Mouse (Mus musculus): ENCODE data around the gene Son.

Son gene

DNA sequence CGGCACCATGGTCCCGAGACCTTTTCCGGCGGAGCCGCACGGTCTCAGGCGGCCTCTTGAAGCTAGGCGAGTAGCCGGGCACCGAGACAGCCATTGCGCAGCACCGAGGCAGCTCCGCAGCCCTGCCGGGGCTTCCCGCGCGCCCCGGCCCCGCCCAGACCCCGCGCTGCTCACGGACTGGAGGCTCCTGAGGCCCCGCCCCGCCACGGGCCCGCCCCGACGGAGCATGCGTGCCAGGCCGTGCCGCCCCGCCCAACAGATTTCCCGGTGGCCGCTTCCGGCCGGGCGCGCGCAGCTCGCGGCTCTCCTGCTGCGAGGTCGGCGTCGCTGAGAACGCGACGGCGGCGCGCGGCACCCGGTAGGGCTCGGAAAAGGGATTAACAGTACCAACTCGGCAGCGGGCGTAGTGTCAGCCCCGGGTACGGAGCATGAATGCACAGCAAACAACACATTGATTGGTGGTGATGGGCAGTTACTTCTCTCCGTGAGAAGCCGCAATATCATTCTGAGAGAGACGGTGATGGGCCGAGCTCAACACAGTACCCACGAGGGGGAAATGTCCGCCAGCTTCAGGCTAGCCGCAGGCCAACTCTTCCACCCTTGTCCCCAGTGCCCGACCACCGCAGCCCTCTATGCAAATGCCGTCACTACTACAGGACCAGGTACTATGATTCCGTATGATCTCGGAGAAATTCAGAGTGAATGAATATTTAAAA, 41.5 kb downstream of the Son start, which contains the start of gene Donson:
TSS of gene Donson (minus strand) at position 152 of the 716 bp plus-strand sequence.
- peak; percentile 96 for DNase-seq

- no peak for DNase-seq
Measured at GRCm38 (mm10) chr16:91689791-91690190, 42.5 kb downstream of the Son start.

DNA sequence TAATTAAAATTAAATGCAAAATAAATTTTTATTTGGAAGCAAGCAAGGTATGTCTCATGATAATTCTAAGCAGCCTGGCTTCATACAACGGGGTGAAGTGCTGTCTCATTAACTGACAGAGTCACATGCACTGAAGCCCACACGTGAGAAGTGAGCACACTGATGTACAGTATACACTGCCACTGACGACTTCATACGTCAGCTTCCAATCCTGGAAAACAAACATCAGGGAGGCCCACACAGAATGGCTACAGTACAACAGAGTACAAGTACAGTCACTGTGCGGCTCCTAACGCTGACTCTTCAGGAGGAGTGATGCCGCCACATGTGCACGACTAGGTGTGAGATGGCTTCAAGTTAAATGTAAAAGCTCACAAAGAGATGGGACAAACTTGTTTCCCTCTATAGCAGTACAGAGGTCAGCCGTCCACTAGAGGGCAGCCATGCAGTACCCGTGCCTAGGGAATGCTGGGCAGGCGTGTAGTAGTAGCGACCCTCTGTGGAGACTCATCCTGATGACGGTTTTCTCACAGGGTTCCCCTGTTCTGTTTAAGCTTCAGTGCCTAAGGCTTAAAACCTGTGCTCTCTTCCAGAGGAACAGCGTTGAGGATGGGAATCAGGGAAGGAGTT, 47.3 kb downstream of the Son start:
- DNase-seq = peak; percentile 87

DNA sequence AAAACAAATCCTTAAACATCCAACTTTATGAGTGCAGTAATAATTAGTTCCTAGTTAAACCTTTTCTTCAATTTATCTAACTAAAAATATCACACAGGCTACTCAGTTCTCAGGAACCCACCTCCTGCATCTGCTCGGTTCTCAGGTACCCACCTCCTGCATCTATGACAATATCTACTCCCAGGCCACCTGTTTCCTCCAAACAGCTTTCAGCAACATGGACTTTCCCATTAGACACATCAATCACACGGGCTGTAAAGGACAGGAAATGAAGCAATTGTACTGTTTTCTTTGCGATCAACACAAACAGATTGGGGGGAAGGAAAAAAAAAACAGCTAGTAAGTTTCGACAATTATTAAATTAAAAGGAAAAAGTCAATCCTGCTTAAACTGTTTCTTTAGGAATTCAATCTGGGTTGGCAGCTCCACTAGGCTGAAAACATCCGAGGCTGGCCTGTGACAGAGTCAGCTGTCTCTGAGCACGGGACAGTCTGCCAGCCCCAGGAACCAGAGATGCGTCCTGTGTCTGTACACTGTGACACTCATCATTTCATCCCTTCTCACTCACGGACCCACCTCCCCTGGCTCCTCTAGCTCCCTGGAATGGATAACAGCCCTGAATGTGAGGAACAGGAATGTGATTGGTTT, 47.9 kb downstream of the Son start:
- no peak for DNase-seq

GRCm38 (mm10) chr16:91698995-91699394, 51.7 kb downstream of the Son start:
- no peak for DNase-seq

GRCm38 (mm10) chr16:91701908-91702307, 54.6 kb downstream of the Son start:
- DNase-seq = peak; percentile 42

GRCm38 (mm10) chr16:91702771-91703188, 55.5 kb downstream of the Son start:
- DNase-seq = no peak

- DNase-seq = no peak
Measured at GRCm38 (mm10) chr16:91704603-91705340, 57.5 kb downstream of the Son start.

GRCm38 (mm10) chr16:91710241-91710640, 62.9 kb downstream of the Son start:
- no peak for DNase-seq

- peak; percentile 38 for DNase-seq
Measured at GRCm38 (mm10) chr16:91716927-91717349, 69.6 kb downstream of the Son start.

DNA sequence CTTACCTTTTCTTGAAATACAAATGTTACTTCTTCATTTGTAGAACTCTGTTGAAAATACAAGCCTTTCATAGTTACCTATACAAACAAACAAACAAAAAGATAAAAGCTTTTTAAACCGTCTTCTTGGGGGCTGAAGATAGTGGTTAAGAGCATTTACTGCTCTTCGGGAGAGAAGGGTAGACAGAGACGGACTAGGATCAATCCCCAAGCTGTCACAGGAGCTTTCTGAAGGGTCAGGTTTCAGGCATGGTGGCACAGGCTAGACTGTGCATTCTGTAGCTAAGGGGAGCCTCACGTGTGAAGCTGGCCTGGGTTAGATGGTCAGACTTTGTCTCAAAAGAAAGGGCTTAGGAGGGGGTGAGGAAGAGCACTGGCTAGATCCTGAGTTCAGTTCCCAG, 70.1 kb downstream of the Son start:
- DNase-seq = no peak

- peak; percentile 83 for DNase-seq
Measured at GRCm38 (mm10) chr16:91724247-91724646, 76.9 kb downstream of the Son start.

DNA sequence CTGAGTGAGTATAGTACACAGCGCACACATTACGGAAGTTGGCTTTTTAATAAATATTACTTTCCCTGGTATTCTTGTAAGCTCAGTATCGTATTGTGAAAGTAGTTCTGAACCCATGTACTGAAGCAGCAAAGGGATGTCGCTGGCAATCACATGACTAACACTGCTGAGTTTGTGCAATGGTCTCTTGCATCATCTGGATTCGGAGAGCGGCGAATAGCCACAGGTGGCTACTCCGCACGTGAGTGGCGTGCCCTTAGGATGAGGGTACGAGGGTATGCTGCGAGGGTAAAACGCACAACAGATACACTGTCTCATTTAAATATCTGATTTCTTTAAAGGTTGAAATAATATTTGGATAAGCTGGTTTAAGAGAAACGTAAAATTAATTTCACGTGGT, 80.1 kb downstream of the Son start:
- peak; percentile 76 for DNase-seq

DNA sequence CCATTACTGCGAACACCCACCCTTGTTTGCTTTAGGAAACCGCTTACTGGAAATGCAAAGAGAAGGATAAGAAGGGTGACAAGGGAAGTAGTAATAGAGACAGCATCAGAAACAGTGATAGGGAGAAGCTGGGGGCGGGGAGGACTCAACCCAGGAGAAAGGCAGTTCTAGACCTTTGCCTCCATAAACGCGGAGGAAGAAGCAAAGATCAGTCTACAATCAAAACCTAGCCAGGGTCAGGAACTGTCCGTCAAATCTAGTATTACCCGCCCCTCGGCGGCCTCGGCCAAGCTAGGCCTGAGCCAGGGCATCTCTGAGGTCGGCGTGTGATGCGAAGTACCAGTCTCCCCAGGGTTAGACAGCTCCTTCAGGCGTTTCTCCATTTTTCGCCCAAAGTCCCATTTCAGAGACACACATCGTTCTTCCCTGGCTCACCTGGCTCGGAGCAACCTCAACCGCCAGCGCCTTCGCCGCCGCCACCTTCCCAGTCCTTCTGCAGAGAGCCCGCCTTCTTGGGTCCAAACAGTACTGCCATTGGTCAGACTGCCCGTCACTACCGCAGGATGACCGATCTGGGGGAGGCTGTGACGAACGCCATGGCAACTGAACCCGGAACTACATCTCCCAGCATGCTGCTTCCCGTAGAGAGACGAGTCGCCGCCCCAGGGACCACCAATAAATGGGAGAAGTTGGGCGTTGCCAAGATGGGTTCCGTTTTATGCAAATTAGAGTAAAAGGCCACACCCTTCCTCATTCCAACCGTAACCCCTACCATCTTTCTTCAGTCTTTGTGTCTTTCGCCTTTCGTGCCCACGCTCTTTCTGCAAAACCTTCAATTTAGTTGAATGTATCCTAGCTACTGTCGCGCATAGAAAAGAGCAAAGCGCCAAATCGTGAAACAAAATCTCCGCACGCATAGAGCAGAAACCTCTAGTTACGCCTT, 81.1 kb downstream of the Son start, which contains the start of gene Cryzl1:
TSS of gene Cryzl1 (minus strand) at position 853 of the 943 bp plus-strand sequence.
- peak; percentile 100 for DNase-seq
